Mouse (Mus musculus): Measurements from ENCODE around the gene Zfp341.

GRCm38 (mm10) chr2:154574271-154574670, 38.8 kb upstream of the Zfp341 start:
- TF ChIP-seq CTCF (IDR thresholded peaks at IDR 0.05) = no peak
- TF ChIP-seq EP300 (IDR thresholded peaks at IDR 0.05; ENCODE audit: insufficient read depth, low read depth, low read length) = no peak
- no peak for TF ChIP-seq POLR2A (IDR thresholded peaks at IDR 0.05; ENCODE audit: insufficient read depth, low read depth, low read length)
